Mouse (Mus musculus): ENCODE measurements around the gene Gmfg. TPM values are rescaled to one million over a fixed set of nuclear protein-coding genes. Genes with fewer than 3 reads are reported as not detected.
A peak's percentile ranks its signal among the peaks of the same experiment; 100 is the strongest.

Gene Gmfg
- polyA plus RNA-seq, 1 experiment from 2014 or later = 17.0 TPM

GRCm38 (mm10) chr7:28442688-28443087, 5.4 kb downstream of the Gmfg start:
- no peak overlapping the region for H3K4me2 ChIP-seq (replicated peaks; ENCODE audit: low read depth, low read length)
- H3K27me3 ChIP-seq (ENCODE audit: control insufficient read depth, insufficient read depth, low read length) = 0 out of 2 replicates have a peak, but pooled peaks cover 3% of the 10 kb centered on the region
- no peaks in the 10 kb centered on the region for H3K36me3 ChIP-seq (ENCODE audit: control insufficient read depth, insufficient read depth, low read length)
- H3K9ac ChIP-seq (replicated peaks; ENCODE audit: low read depth, low read length) = no peak overlapping the region
- ATAC-seq (ENCODE audit: insufficient number of reproducible peaks, insufficient read depth, low FRiP score, low read depth) = no peak
- H3K27ac ChIP-seq (ENCODE audit: low read length) = no peak overlapping the region
- WGBS = 46% methylated on average over 4 of the region's 4 CpGs
- no peak overlapping the region for H3K4me3 ChIP-seq (ENCODE audit: low read depth, low read length)
- no peaks in the 10 kb centered on the region for H3K9me3 ChIP-seq (ENCODE audit: control insufficient read depth, low read depth, low read length)
- no peaks in the 10 kb centered on the region for H3K4me1 ChIP-seq (ENCODE audit: control insufficient read depth, insufficient read depth, low read length)

GRCm38 (mm10) chr7:28444344-28444974, 7.2 kb downstream of the Gmfg start:
- ATAC-seq (ENCODE audit: insufficient number of reproducible peaks, insufficient read depth, low FRiP score, low read depth) = no peak
- H3K27ac ChIP-seq (ENCODE audit: low read length) = no peak overlapping the region
- H3K9me3 ChIP-seq (ENCODE audit: control insufficient read depth, low read depth, low read length) = no peaks in the 10 kb centered on the region
- H3K27me3 ChIP-seq (ENCODE audit: control insufficient read depth, insufficient read depth, low read length) = 0 out of 2 replicates have a peak, but pooled peaks cover 3% of the 10 kb centered on the region
- H3K36me3 ChIP-seq (ENCODE audit: control insufficient read depth, insufficient read depth, low read length) = no peaks in the 10 kb centered on the region
- no peaks in the 10 kb centered on the region for H3K4me1 ChIP-seq (ENCODE audit: control insufficient read depth, insufficient read depth, low read length)
- WGBS = 79% methylated on average over 13 of the region's 13 CpGs
- H3K4me2 ChIP-seq (replicated peaks; ENCODE audit: low read depth, low read length) = no peak overlapping the region
- H3K4me3 ChIP-seq (ENCODE audit: low read depth, low read length) = no peak overlapping the region
- no peak overlapping the region for H3K9ac ChIP-seq (replicated peaks; ENCODE audit: low read depth, low read length)

- 6% methylated on average over 12 of the region's 12 CpGs for WGBS
These were observed 9.2 kb downstream of the Gmfg start for GRCm38 (mm10) chr7:28446446-28446845.

GRCm38 (mm10) chr7:28447101-28447830, 10.0 kb downstream of the Gmfg start:
- H3K27me3 ChIP-seq (ENCODE audit: control insufficient read depth, insufficient read depth, low read length) = 0 out of 2 replicates have a peak, but pooled peaks cover 3% of the 10 kb centered on the region
- no peak for ATAC-seq (ENCODE audit: insufficient number of reproducible peaks, insufficient read depth, low FRiP score, low read depth)
- no peak overlapping the region for H3K4me2 ChIP-seq (replicated peaks; ENCODE audit: low read depth, low read length)
- no peak overlapping the region for H3K9ac ChIP-seq (replicated peaks; ENCODE audit: low read depth, low read length)
- 21% methylated on average over 12 of the region's 12 CpGs for WGBS
- H3K4me3 ChIP-seq (ENCODE audit: low read depth, low read length) = no peak overlapping the region
- H3K27ac ChIP-seq (ENCODE audit: low read length) = no peak overlapping the region
- H3K36me3 ChIP-seq (ENCODE audit: control insufficient read depth, insufficient read depth, low read length) = no peaks in the 10 kb centered on the region
- no peaks in the 10 kb centered on the region for H3K9me3 ChIP-seq (ENCODE audit: control insufficient read depth, low read depth, low read length)
- no peaks in the 10 kb centered on the region for H3K4me1 ChIP-seq (ENCODE audit: control insufficient read depth, insufficient read depth, low read length)

More at GRCm38 (mm10) chr7:28446446-28446845, 9.2 kb downstream of the Gmfg start:
- Histone ChIP-seq H3K9ac (replicated peaks; ENCODE audit: low read depth, low read length) (no peak overlapping the region), H3K36me3 (ENCODE audit: control insufficient read depth, insufficient read depth, low read length) (no peaks in the 10 kb centered on the region), H3K27me3 (ENCODE audit: control insufficient read depth, insufficient read depth, low read length) (0 out of 2 replicates have a peak, but pooled peaks cover 3% of the 10 kb centered on the region), H3K4me2 (replicated peaks; ENCODE audit: low read depth, low read length) (no peak overlapping the region), H3K4me3 (ENCODE audit: low read depth, low read length) (no peak overlapping the region), H3K4me1 (ENCODE audit: control insufficient read depth, insufficient read depth, low read length) (no peaks in the 10 kb centered on the region), H3K9me3 (ENCODE audit: control insufficient read depth, low read depth, low read length) (no peaks in the 10 kb centered on the region), H3K27ac (ENCODE audit: low read length) (no peak overlapping the region)
- no peak for ATAC-seq (ENCODE audit: insufficient number of reproducible peaks, insufficient read depth, low FRiP score, low read depth)

GRCm38 (mm10) chr7:28447865-28448820, 10.9 kb downstream of the Gmfg start:
- Histone ChIP-seq H3K27ac (ENCODE audit: low read length) (no peak overlapping the region), H3K9ac (replicated peaks; ENCODE audit: low read depth, low read length) (no peak overlapping the region), H3K4me3 (ENCODE audit: low read depth, low read length) (no peak overlapping the region), H3K4me1 (ENCODE audit: control insufficient read depth, insufficient read depth, low read length) (peaks cover 6% of the 10 kb centered on the region; the same call in 1 of the 2 replicates), H3K36me3 (ENCODE audit: control insufficient read depth, insufficient read depth, low read length) (no peaks in the 10 kb centered on the region), H3K4me2 (replicated peaks; ENCODE audit: low read depth, low read length) (no peak overlapping the region), H3K27me3 (ENCODE audit: control insufficient read depth, insufficient read depth, low read length) (0 out of 2 replicates have a peak, but pooled peaks cover 3% of the 10 kb centered on the region), H3K9me3 (ENCODE audit: control insufficient read depth, low read depth, low read length) (no peaks in the 10 kb centered on the region)
- ATAC-seq (ENCODE audit: insufficient number of reproducible peaks, insufficient read depth, low FRiP score, low read depth) = no peak
- 60% methylated on average over 13 of the region's 13 CpGs for WGBS

GRCm38 (mm10) chr7:28451531-28452360, 14.5 kb downstream of the Gmfg start, which contains the start of gene Lrfn1:
Lrfn1 (plus strand) TSS chr7:28451980.
- H3K27me3 ChIP-seq (ENCODE audit: control insufficient read depth, insufficient read depth, low read length) = no peaks in the 10 kb centered on the region
- 0% methylated on average over 31 of the region's 97 CpGs for WGBS
- H3K4me3 ChIP-seq (ENCODE audit: low read depth, low read length) = peak within 1 kb of the TSS; percentile 80
- ATAC-seq (ENCODE audit: insufficient number of reproducible peaks, insufficient read depth, low FRiP score, low read depth) = peak; percentile 57; the same call in 1 of the 2 replicates
- H3K4me2 ChIP-seq (replicated peaks; ENCODE audit: low read depth, low read length) = peak within 1 kb of the TSS; percentile 94
- H3K9me3 ChIP-seq (ENCODE audit: control insufficient read depth, low read depth, low read length) = no peaks in the 10 kb centered on the region
- peak within 1 kb of the TSS; percentile 80 for H3K9ac ChIP-seq (replicated peaks; ENCODE audit: low read depth, low read length)
- H3K4me1 ChIP-seq (ENCODE audit: control insufficient read depth, insufficient read depth, low read length) = peaks cover 6% of the 10 kb centered on the region; the same call in 1 of the 2 replicates
- no peak within 1 kb of the TSS for H3K27ac ChIP-seq (ENCODE audit: low read length)
- no peaks in the 10 kb centered on the region for H3K36me3 ChIP-seq (ENCODE audit: control insufficient read depth, insufficient read depth, low read length)

GRCm38 (mm10) chr7:28452361-28453005, 15.2 kb downstream of the Gmfg start:
- ATAC-seq (ENCODE audit: insufficient number of reproducible peaks, insufficient read depth, low FRiP score, low read depth) = 0 out of 2 replicates have a peak, but pooled peaks have one; percentile 19

More at GRCm38 (mm10) chr7:28452361-28453005, 15.2 kb downstream of the Gmfg start:
- peak overlapping the region; percentile 94 for H3K4me2 ChIP-seq (replicated peaks; ENCODE audit: low read depth, low read length)
- 1% methylated on average over 23 of the region's 24 CpGs for WGBS
- no peaks in the 10 kb centered on the region for H3K36me3 ChIP-seq (ENCODE audit: control insufficient read depth, insufficient read depth, low read length)
- H3K4me1 ChIP-seq (ENCODE audit: control insufficient read depth, insufficient read depth, low read length) = peaks cover 6% of the 10 kb centered on the region; the same call in 1 of the 2 replicates
- no peak overlapping the region for H3K27ac ChIP-seq (ENCODE audit: low read length)
- H3K9me3 ChIP-seq (ENCODE audit: control insufficient read depth, low read depth, low read length) = no peaks in the 10 kb centered on the region
- peak overlapping the region; percentile 80 for H3K4me3 ChIP-seq (ENCODE audit: low read depth, low read length)
- no peaks in the 10 kb centered on the region for H3K27me3 ChIP-seq (ENCODE audit: control insufficient read depth, insufficient read depth, low read length)
- peak overlapping the region; percentile 80 for H3K9ac ChIP-seq (replicated peaks; ENCODE audit: low read depth, low read length)

Data from stomach, embryonic 14.5 days (tissue).